Mouse (Mus musculus) CH12.LX (cell line): ENCODE measurements around the gene Pgm2l1. TPM values are rescaled to one million over a fixed set of nuclear protein-coding genes. Genes with fewer than 3 reads are reported as not detected.

Experiments used
- DNase-seq: peaks from one replicate; pipeline ENCODE4 v3.0.0-alpha.2; 2013; ENCODE audit errors: extremely low read depth
- H3K27ac ChIP-seq: 2 replicates; pipeline ENCODE4 v1.5.1; 2012; ENCODE audit warnings: low read depth, mild to moderate bottlenecking, control low read depth, moderate library complexity; ENCODE audit not compliant: insufficient read depth
- H3K27me3 ChIP-seq: replicated peaks from 2 replicates; pipeline ENCODE3; 2012; ENCODE audit warnings: inconsistent platforms
- H3K36me3 ChIP-seq, 2 experiments: replicated peaks in 1 of 2; 2 replicates each; pipeline versions ENCODE3 to v1.6.1; 2012; ENCODE audit warnings: inconsistent platforms in 1 of 2, low read length in 1 of 2, mild to moderate bottlenecking in 1 of 2, mixed read lengths in 1 of 2, moderate library complexity in 1 of 2; ENCODE audit not compliant: control insufficient read depth in 1 of 2, insufficient read depth in 1 of 2
- H3K4me1 ChIP-seq, 2 experiments: 2 replicates each; pipeline ENCODE4 v1.6.1; 2012; ENCODE audit warnings: inconsistent platforms in 1 of 2, moderate library complexity in 1 of 2; ENCODE audit not compliant: insufficient read depth in 2 of 2, control insufficient read depth in 1 of 2
- H3K4me2 ChIP-seq: 2 replicates; pipeline ENCODE4 v1.6.1; 2012; ENCODE audit warnings: low read depth, mild to moderate bottlenecking, control low read depth; ENCODE audit not compliant: poor library complexity, insufficient read depth, severe bottlenecking
- H3K4me3 ChIP-seq, 3 experiments: fragments of 150-350 bp in 1 of 3; sonication (generic) in 1 of 3; replicated peaks in 1 of 3; 2 replicates each; pipeline versions ENCODE3 to v1.5.1; 2011 to 2012; ENCODE audit warnings: low read depth in 2 of 3, low read length in 2 of 3, mild to moderate bottlenecking in 2 of 3, moderate library complexity in 2 of 3, control low read depth in 1 of 3, improper control_type of control experiment in 1 of 3, inconsistent platforms in 1 of 3, mixed read lengths in 1 of 3; ENCODE audit not compliant: poor library complexity in 1 of 3
- H3K79me2 ChIP-seq: replicated peaks from 2 replicates; pipeline ENCODE4 v1.6.1; 2012; ENCODE audit warnings: mild to moderate bottlenecking, moderate library complexity; ENCODE audit not compliant: control insufficient read depth, poor library complexity, insufficient read depth, severe bottlenecking; ENCODE audit errors: extremely low read depth
- H3K9ac ChIP-seq: 2 replicates; pipeline ENCODE4 v1.6.1; 2012; ENCODE audit warnings: low read depth, mild to moderate bottlenecking, control low read depth, moderate library complexity; ENCODE audit not compliant: insufficient read depth
- H3K9me3 ChIP-seq: replicated peaks from 2 replicates; pipeline ENCODE3; 2012; ENCODE audit warnings: low read length, inconsistent platforms, mixed read lengths
- BHLHE40 ChIP-seq: IDR thresholded peaks from 2 replicates; pipeline ENCODE4 v1.6.1; 2011; ENCODE audit warnings: mild to moderate bottlenecking, low read depth, low read length, improper control_type of control experiment
- CHD1 ChIP-seq: IDR thresholded peaks from 2 replicates; pipeline ENCODE4 v1.6.1; 2012; ENCODE audit warnings: low read depth, low read length, improper control_type of control experiment, inconsistent platforms
- CHD2 ChIP-seq: IDR thresholded peaks from 2 replicates; pipeline ENCODE4 v1.6.1; 2011; ENCODE audit warnings: low read length, improper control_type of control experiment
- EP300 ChIP-seq: IDR thresholded peaks from 2 replicates; pipeline ENCODE4 v1.6.1; 2011; ENCODE audit warnings: low read length, improper control_type of control experiment
- ETS1 ChIP-seq: conservative IDR thresholded peaks from 2 replicates; pipeline ENCODE4 v1.6.1; 2012; ENCODE audit warnings: low read depth, mild to moderate bottlenecking, inconsistent platforms, low read length, improper control_type of control experiment, moderate library complexity
- GABPA ChIP-seq: IDR thresholded peaks from 2 replicates; pipeline ENCODE4 v1.6.1; 2012; ENCODE audit warnings: low read depth, low read length, improper control_type of control experiment, inconsistent platforms; ENCODE audit not compliant: insufficient replicate concordance
- HCFC1 ChIP-seq: IDR thresholded peaks from 2 replicates; pipeline ENCODE4 v1.6.1; 2012; ENCODE audit warnings: low read depth, mild to moderate bottlenecking, inconsistent platforms, low read length, improper control_type of control experiment
- IRF4 ChIP-seq: IDR thresholded peaks from 2 replicates; pipeline ENCODE4 v1.6.1; 2014; ENCODE audit warnings: low read depth, mild to moderate bottlenecking, inconsistent platforms, low read length, improper control_type of control experiment
- JUN ChIP-seq: IDR thresholded peaks from 2 replicates; pipeline ENCODE4 v1.6.1; 2011; ENCODE audit warnings: low read depth, mild to moderate bottlenecking, low read length, improper control_type of control experiment, moderate library complexity; ENCODE audit not compliant: insufficient read depth
- KAT2A ChIP-seq: IDR thresholded peaks from 2 replicates; pipeline ENCODE4 v1.6.1; 2012; ENCODE audit warnings: low read length, improper control_type of control experiment, inconsistent platforms; ENCODE audit not compliant: insufficient replicate concordance
- MAFK ChIP-seq: IDR thresholded peaks from 2 replicates; pipeline ENCODE4 v1.6.1; 2011; ENCODE audit warnings: low read length, improper control_type of control experiment; ENCODE audit not compliant: insufficient replicate concordance
- MAX ChIP-seq: IDR thresholded peaks from 2 replicates; pipeline ENCODE4 v1.6.1; 2011; ENCODE audit warnings: low read length, improper control_type of control experiment
- MAZ ChIP-seq: IDR thresholded peaks from 2 replicates; pipeline ENCODE4 v1.6.1; 2012; ENCODE audit warnings: low read depth, mild to moderate bottlenecking, inconsistent platforms, low read length, improper control_type of control experiment, moderate library complexity
- MEF2A ChIP-seq: IDR thresholded peaks from 2 replicates; pipeline ENCODE4 v1.6.1; 2014; ENCODE audit warnings: low read depth, mild to moderate bottlenecking, inconsistent platforms, low read length, improper control_type of control experiment, borderline replicate concordance
- MXI1 ChIP-seq: IDR thresholded peaks from 2 replicates; pipeline ENCODE4 v1.6.1; 2011; ENCODE audit warnings: mild to moderate bottlenecking, low read depth, low read length, improper control_type of control experiment
- MYC ChIP-seq: IDR thresholded peaks from 2 replicates; pipeline ENCODE4 v1.6.1; 2011; ENCODE audit warnings: low read depth, mild to moderate bottlenecking, improper control_type of control experiment, low read length
- NELFE ChIP-seq: IDR thresholded peaks from 2 replicates; pipeline ENCODE4 v1.6.1; 2011; ENCODE audit warnings: low read depth, low read length, improper control_type of control experiment
- NRF1 ChIP-seq: IDR thresholded peaks from 2 replicates; pipeline ENCODE4 v1.6.1; 2014; ENCODE audit warnings: low read depth, mild to moderate bottlenecking, inconsistent platforms, low read length, improper control_type of control experiment, moderate library complexity
- PAX5 ChIP-seq: IDR thresholded peaks from 2 replicates; pipeline ENCODE4 v1.6.1; 2012; ENCODE audit warnings: low read length, inconsistent platforms, mixed read lengths
- RAD21 ChIP-seq: IDR thresholded peaks from 2 replicates; pipeline ENCODE4 v1.6.1; 2011; ENCODE audit warnings: low read depth, mild to moderate bottlenecking, low read length, improper control_type of control experiment, moderate library complexity
- RCOR1 ChIP-seq: conservative IDR thresholded peaks from 2 replicates; pipeline ENCODE4 v1.6.1; 2012; ENCODE audit warnings: low read depth, mild to moderate bottlenecking, inconsistent platforms, low read length, improper control_type of control experiment
- SIN3A ChIP-seq: IDR thresholded peaks from 2 replicates; pipeline ENCODE4 v1.6.1; 2012; ENCODE audit warnings: low read length, improper control_type of control experiment, inconsistent platforms
- UBTF ChIP-seq: IDR thresholded peaks from 2 replicates; pipeline ENCODE4 v1.6.1; 2012; ENCODE audit warnings: low read depth, mild to moderate bottlenecking, inconsistent platforms, low read length, improper control_type of control experiment, moderate library complexity
- USF2 ChIP-seq: conservative IDR thresholded peaks from 2 replicates; pipeline ENCODE4 v1.6.1; 2011; ENCODE audit warnings: low read depth, low read length, improper control_type of control experiment
- ZC3H11A ChIP-seq: IDR thresholded peaks from 2 replicates; pipeline ENCODE4 v1.6.1; 2012; ENCODE audit warnings: low read depth, mild to moderate bottlenecking, inconsistent platforms, low read length, improper control_type of control experiment
- ZKSCAN1 ChIP-seq: IDR thresholded peaks from 2 replicates; pipeline ENCODE4 v1.6.1; 2012; ENCODE audit warnings: low read depth, inconsistent platforms, low read length, improper control_type of control experiment, borderline replicate concordance
- ZNF384 ChIP-seq: IDR thresholded peaks from 2 replicates; pipeline ENCODE4 v1.6.1; 2012; ENCODE audit warnings: low read depth, low read length, improper control_type of control experiment, inconsistent platforms
- dilution Hi-C: fragments of 300-500 bp; cut with MboI; formaldehyde crosslinking; loops from 2 replicates; pipeline ENCODE4 v1.14.3; 2020; ENCODE audit warnings: low sequenced_read_pairs; ENCODE audit not compliant: extremely low pct_unique_long_range_greater_than_20kb, extremely low pct_ligation_motif_present
- in situ Hi-C: fragments of 300-500 bp; cut with MboI; formaldehyde crosslinking; loops from 3 replicates; pipeline ENCODE4 v1.14.3; 2019; ENCODE audit warnings: low sequenced_read_pairs, low pct_ligation_motif_present, low pct_unique_long_range_greater_than_20kb, mixed read lengths
- polyA plus RNA-seq: library from polyadenylated mRNA; unstranded; fragments of >175 nt; gene quantifications from 2 replicates; pipeline ENCODE4 v1.2.1, GENCODE M21; 2012; ENCODE audit warnings: low read depth; ENCODE audit not compliant: insufficient read length
- total RNA-seq, 2 experiments: library from RNA; depleted of rRNA; stranded (reverse); fragments of 300-350 nt in 1 of 2; fragments of >200 nt in 1 of 2; gene quantifications; 2 replicates each; pipeline ENCODE4 v1.2.3; 2012 to 2014

Gene Pgm2l1
- total and polyA plus RNA-seq, 3 experiments, result 1.2 to 4.1 (median 3.4) TPM

DNA sequence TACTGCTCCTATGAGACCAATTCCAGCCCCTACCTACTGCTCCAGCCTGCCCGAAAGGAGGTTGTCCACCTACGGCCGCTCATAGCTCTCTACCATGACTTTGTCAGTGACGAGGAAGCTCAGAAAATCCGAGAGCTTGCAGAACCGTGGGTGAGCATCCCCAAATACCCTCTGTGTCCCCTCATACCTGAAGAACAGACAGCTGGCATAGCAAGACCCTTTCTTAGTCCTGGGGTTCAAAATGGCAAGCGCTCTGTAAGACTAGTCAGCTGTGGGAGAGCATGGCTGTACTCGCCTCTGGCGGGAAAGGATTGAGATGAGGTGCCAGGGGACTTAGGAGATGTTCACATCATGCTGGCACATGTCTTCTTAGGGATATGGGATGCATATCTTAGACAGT lies 78.7 kb downstream of the Pgm2l1 start:
- H3K4me1 ChIP-seq, result no peaks in the 10 kb centered on the region
- H3K27me3 ChIP-seq, result peaks cover 15% of the 10 kb centered on the region
- no peak overlapping the region for H3K9ac ChIP-seq
- dilution Hi-C loops, result no loop called here
- H3K27ac ChIP-seq, result no peak overlapping the region
- in situ Hi-C loops, result no loop called here
- no peak overlapping the region for H3K4me2 ChIP-seq
- no peak for DNase-seq
- no peaks in the 10 kb centered on the region for H3K79me2 ChIP-seq
- no peak overlapping the region for H3K4me3 ChIP-seq
- TF ChIP-seq USF2, result no peak
- no peak for TF ChIP-seq MAZ
- TF ChIP-seq GABPA, result no peak
- no peak for TF ChIP-seq PAX5
- TF ChIP-seq KAT2A, result no peak
- TF ChIP-seq BHLHE40, result no peak
- TF ChIP-seq MAFK, result no peak
- no peak for TF ChIP-seq MXI1
- TF ChIP-seq ZNF384, result no peak
- TF ChIP-seq MAX, result no peak
- no peak for TF ChIP-seq CHD1
- TF ChIP-seq UBTF, result no peak
- TF ChIP-seq MEF2A, result no peak
- TF ChIP-seq ETS1, result no peak
- TF ChIP-seq EP300, result no peak
- no peak for TF ChIP-seq IRF4
- no peak for TF ChIP-seq CHD2
- TF ChIP-seq, all 38 proteins: peak for 0
- Histone ChIP-seq H3K36me3 (no peaks in the 10 kb centered on the region), H3K9me3 (no peaks in the 10 kb centered on the region)

DNA sequence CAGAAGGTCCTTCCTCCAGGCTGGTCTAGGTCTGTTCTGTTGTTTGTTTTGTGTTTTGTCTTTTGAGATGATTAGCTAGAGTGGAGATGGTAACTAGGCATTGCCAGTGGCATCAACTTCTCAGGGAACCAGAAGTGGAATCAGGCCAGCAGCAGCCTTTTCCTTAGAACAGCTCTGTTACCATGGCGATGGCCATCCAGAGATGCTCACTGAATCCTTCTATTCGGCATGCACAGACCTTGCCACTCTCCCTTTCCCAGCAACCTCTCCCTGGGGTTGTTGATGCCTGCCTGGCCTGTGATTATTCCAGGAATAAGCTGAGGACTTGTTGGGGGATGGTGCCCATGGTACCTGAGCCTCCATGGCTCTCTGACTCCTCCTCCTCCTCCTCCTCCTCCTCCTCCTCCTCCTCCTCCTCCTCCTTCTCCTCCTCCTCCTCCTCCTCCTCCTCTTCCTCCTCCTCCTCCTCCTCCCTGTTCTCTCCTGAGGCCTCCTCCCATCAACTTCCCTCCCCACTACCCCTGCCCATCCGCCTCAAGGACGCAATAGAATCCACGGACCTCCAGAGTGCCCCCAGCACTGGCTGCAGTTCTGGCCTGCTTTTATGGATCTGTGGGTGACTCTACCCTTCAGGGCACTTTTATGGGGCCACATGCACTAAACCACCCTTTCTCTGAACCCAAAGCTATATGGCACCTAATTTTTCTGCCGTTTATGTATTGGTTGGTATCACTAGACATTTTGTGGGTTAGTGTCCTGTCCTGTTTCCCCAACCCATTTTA lies 80.9 kb downstream of the Pgm2l1 start:
- no peak for TF ChIP-seq MYC
- TF ChIP-seq NELFE, result no peak
- TF ChIP-seq ZNF384, result no peak
- no peak for TF ChIP-seq HCFC1
- TF ChIP-seq CHD2, result no peak
- no peak for TF ChIP-seq ETS1
- TF ChIP-seq IRF4, result no peak
- TF ChIP-seq ZC3H11A, result no peak
- no peak for TF ChIP-seq USF2
- TF ChIP-seq RCOR1, result no peak
- no peak for TF ChIP-seq CHD1
- TF ChIP-seq RAD21, result no peak
- no peak for TF ChIP-seq MAZ
- no peak for TF ChIP-seq NRF1
- no peak for TF ChIP-seq ZKSCAN1
- TF ChIP-seq KAT2A, result no peak
- TF ChIP-seq JUN, result no peak
- no peak for TF ChIP-seq SIN3A
- TF ChIP-seq, all 38 proteins: peak for 0
- Histone ChIP-seq H3K9ac (no peak overlapping the region), H3K36me3 (no peaks in the 10 kb centered on the region), H3K4me3 (no peak overlapping the region), H3K9me3 (no peaks in the 10 kb centered on the region), H3K79me2 (no peaks in the 10 kb centered on the region), H3K27me3 (peaks cover 15% of the 10 kb centered on the region), H3K4me1 (no peaks in the 10 kb centered on the region), H3K4me2 (no peak overlapping the region), H3K27ac (no peak overlapping the region)
- in situ Hi-C loops, result no loop called here
- dilution Hi-C loops, result no loop called here
- DNase-seq, result no peak
